16 mouse cellular contexts compared by ENCODE assay signal in the genomic region with DNA sequence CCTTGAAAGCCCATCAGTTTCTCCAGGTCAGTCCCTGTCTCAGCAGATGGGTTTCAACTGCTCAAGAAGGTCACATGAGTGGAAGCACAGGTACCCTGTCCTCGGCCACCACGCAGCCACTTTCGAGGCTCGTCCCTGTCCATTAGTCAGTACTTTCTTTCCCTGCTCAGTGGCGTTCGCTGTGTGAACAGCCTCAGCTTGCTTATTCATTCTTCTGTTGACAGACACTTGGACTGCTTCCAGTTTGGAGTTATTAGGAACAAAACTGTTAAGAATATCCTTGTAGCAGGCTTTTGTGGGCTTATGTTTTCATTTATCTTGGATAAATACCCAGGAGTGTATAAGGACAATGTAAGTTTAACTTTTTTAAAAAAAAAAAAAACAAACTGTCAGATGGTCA. TPM values are rescaled to one million over a fixed set of nuclear protein-coding genes. Genes with fewer than 3 reads are reported as not detected.
DNase-seq lines count a peak whose midpoint lies in the region; ATAC-seq lines count a peak whose summit lies in the region.
"Had no signal": no experiment of that assay in that cellular context is flagged by ENCODE, and none has a peak within 500 bp of the region (broad histone marks: within the 10 kb centered on the region; RNA-seq: fewer than 3 reads in every experiment).

No protein-coding gene starts in this region.

- peak; percentile 86 for DNase-seq in embryonic facial prominence, embryonic 14.5 days (ENCODE audit: low spot score)
- DNase-seq in embryonic facial prominence, embryonic 10.5 days (ENCODE audit: low spot score) = no peak
- no peak for DNase-seq in heart, embryonic 10.5 days (ENCODE audit: low spot score)
- DNase-seq in lung, adult 18-20 months = no peak
- peak; percentile 96 for DNase-seq in NIH3T3 (ENCODE audit: low read depth)
- DNase-seq in ovary, postnatal 36 days (ENCODE audit: low spot score) = no peak
- DNase-seq: adrenal gland, adult 8-10 months; cerebellum, adult 9-10 months; gastrocnemius, adult 2 months; kidney, postnatal 25 days; spleen, adult 18-20 months had no signal

- H3K27ac ChIP-seq in embryonic facial prominence, embryonic 14.5 days (replicated peaks; ENCODE audit: low read depth, low read length) = no peak overlapping the region
- H3K27ac ChIP-seq in embryonic facial prominence, embryonic 10.5 days (replicated peaks) = no peak overlapping the region
- H3K27ac ChIP-seq in heart, embryonic 16.5 days (ENCODE audit: low read length) = peak overlapping the region; percentile 25
- no peak overlapping the region for H3K27ac ChIP-seq in heart, embryonic 10.5 days
- no peak overlapping the region for H3K27ac ChIP-seq in lung, embryonic 16.5 days (ENCODE audit: low read length)
- H3K27ac ChIP-seq: gastrocnemius, adult 2 months; liver, embryonic 15.5 days had no signal

- 39% methylated on average over 6 of the region's 6 CpGs for WGBS in embryonic facial prominence, embryonic 14.5 days
- 83% methylated on average over 6 of the region's 6 CpGs for WGBS in embryonic facial prominence, embryonic 10.5 days
- WGBS in heart, embryonic 16.5 days = 13% methylated on average over 6 of the region's 6 CpGs
- 56% methylated on average over 6 of the region's 6 CpGs for WGBS in heart, embryonic 10.5 days
- WGBS in lung, embryonic 16.5 days = 15% methylated on average over 6 of the region's 6 CpGs

- no peaks in the 10 kb centered on the region for H3K36me3 ChIP-seq in embryonic facial prominence, embryonic 14.5 days (ENCODE audit: control insufficient read depth, insufficient read depth, low read length)
- H3K36me3 ChIP-seq in embryonic facial prominence, embryonic 10.5 days (replicated peaks) = no peaks in the 10 kb centered on the region
- H3K36me3 ChIP-seq in heart, embryonic 16.5 days (ENCODE audit: control insufficient read depth, insufficient read depth) = no peaks in the 10 kb centered on the region
- H3K36me3 ChIP-seq in heart, embryonic 10.5 days = peaks cover 19% of the 10 kb centered on the region
- no peaks in the 10 kb centered on the region for H3K36me3 ChIP-seq in lung, embryonic 16.5 days (ENCODE audit: control insufficient read depth, insufficient read depth, low read length)
- H3K36me3 ChIP-seq: liver, embryonic 15.5 days had no signal

- no peaks in the 10 kb centered on the region for H3K9me3 ChIP-seq in embryonic facial prominence, embryonic 14.5 days (ENCODE audit: control insufficient read depth, low read length)
- H3K9me3 ChIP-seq in embryonic facial prominence, embryonic 10.5 days = no peaks in the 10 kb centered on the region
- no peaks in the 10 kb centered on the region for H3K9me3 ChIP-seq in heart, embryonic 16.5 days (replicated peaks; ENCODE audit: control insufficient read depth, low read length)
- no peaks in the 10 kb centered on the region for H3K9me3 ChIP-seq in heart, embryonic 10.5 days
- H3K9me3 ChIP-seq in lung, embryonic 16.5 days (ENCODE audit: control insufficient read depth, low read length) = no peaks in the 10 kb centered on the region
- H3K9me3 ChIP-seq: liver, embryonic 15.5 days had no signal

- H3K4me2 ChIP-seq in embryonic facial prominence, embryonic 14.5 days (ENCODE audit: low read depth, low read length) = no peak overlapping the region
- no peak overlapping the region for H3K4me2 ChIP-seq in heart, embryonic 16.5 days (ENCODE audit: low read depth, low read length)
- H3K4me2 ChIP-seq in lung, embryonic 16.5 days (ENCODE audit: low read depth, low read length) = no peak overlapping the region
- H3K4me2 ChIP-seq: liver, embryonic 15.5 days; midbrain, embryonic 11.5 days had no signal

- no peak overlapping the region for H3K4me3 ChIP-seq in embryonic facial prominence, embryonic 14.5 days (ENCODE audit: low read depth, low read length)
- no peak overlapping the region for H3K4me3 ChIP-seq in embryonic facial prominence, embryonic 10.5 days
- no peak overlapping the region for H3K4me3 ChIP-seq in heart, embryonic 16.5 days (ENCODE audit: low read length)
- H3K4me3 ChIP-seq in heart, embryonic 10.5 days = no peak overlapping the region
- no peak overlapping the region for H3K4me3 ChIP-seq in lung, embryonic 16.5 days (ENCODE audit: low read length)
- H3K4me3 ChIP-seq: gastrocnemius, adult 2 months; liver, embryonic 15.5 days had no signal

- no peaks in the 10 kb centered on the region for H3K4me1 ChIP-seq in embryonic facial prominence, embryonic 14.5 days (ENCODE audit: control insufficient read depth, insufficient read depth, low read length)
- H3K4me1 ChIP-seq in embryonic facial prominence, embryonic 10.5 days = peaks cover 24% of the 10 kb centered on the region
- H3K4me1 ChIP-seq in heart, embryonic 16.5 days (ENCODE audit: control insufficient read depth, insufficient read depth, low read length) = peaks cover 10% of the 10 kb centered on the region
- peaks cover 24% of the 10 kb centered on the region for H3K4me1 ChIP-seq in heart, embryonic 10.5 days
- H3K4me1 ChIP-seq in lung, embryonic 16.5 days (replicated peaks; ENCODE audit: control insufficient read depth, insufficient read depth, low read length) = peaks cover 3% of the 10 kb centered on the region; the same call in 1 of the 2 replicates
- H3K4me1 ChIP-seq: liver, embryonic 15.5 days had no signal

- no peak for ATAC-seq in embryonic facial prominence, embryonic 14.5 days (ENCODE audit: low read depth)
- no peak; the same call in 1 of the 2 replicates for ATAC-seq in heart, embryonic 16.5 days (replicated peaks; ENCODE audit: extremely low read depth, insufficient read depth, low FRiP score)
- ATAC-seq in lung, embryonic 16.5 days (ENCODE audit: low read depth) = peak; percentile 59; the same call in 1 of the 2 replicates
- ATAC-seq: intestine, embryonic 16.5 days had no signal

- H3K9ac ChIP-seq in embryonic facial prominence, embryonic 14.5 days (ENCODE audit: low read depth, low read length) = no peak overlapping the region
- peak overlapping the region; percentile 27; the same call in 1 of the 2 replicates for H3K9ac ChIP-seq in heart, embryonic 16.5 days (ENCODE audit: low read length)
- no peak overlapping the region for H3K9ac ChIP-seq in lung, embryonic 16.5 days (ENCODE audit: low read length)
- H3K9ac ChIP-seq: liver, embryonic 15.5 days had no signal

- H3K27me3 ChIP-seq in embryonic facial prominence, embryonic 14.5 days (replicated peaks; ENCODE audit: control insufficient read depth, insufficient read depth, low read length) = no peaks in the 10 kb centered on the region
- H3K27me3 ChIP-seq in embryonic facial prominence, embryonic 10.5 days (replicated peaks; ENCODE audit: low read depth, poor library complexity, severe bottlenecking) = no peaks in the 10 kb centered on the region
- no peaks in the 10 kb centered on the region for H3K27me3 ChIP-seq in heart, embryonic 16.5 days (ENCODE audit: control insufficient read depth, insufficient read depth, low read length)
- 0 out of 2 replicates have a peak, but pooled peaks cover 4% of the 10 kb centered on the region for H3K27me3 ChIP-seq in heart, embryonic 10.5 days (ENCODE audit: insufficient read depth, poor library complexity, severe bottlenecking)
- no peaks in the 10 kb centered on the region for H3K27me3 ChIP-seq in lung, embryonic 16.5 days (ENCODE audit: control insufficient read depth, insufficient read depth, low read depth, low read length)

RNA-seq across cellular contexts. Expression of a gene that starts 9.6 kb away (rescaled TPM):
- 7.8 and 7.9 TPM in 2 replicates for polyA plus RNA-seq in embryonic facial prominence, embryonic 14.5 days (2014; fragmentation: Nextera tagmentation; extraction: Ambion mirVana)
- polyA plus RNA-seq in embryonic facial prominence, embryonic 10.5 days (2016; fragmentation: Nextera tagmentation; extraction: Ambion mirVana) = 7.6 and 7.7 TPM in 2 replicates
- 27.3 and 31.9 TPM in 2 replicates for polyA plus RNA-seq in heart, embryonic 16.5 days (2015; fragmentation: Nextera tagmentation; extraction: Ambion mirVana)
- 23.2 and 40.8 TPM in 2 replicates for polyA plus RNA-seq in heart, embryonic 10.5 days (2016; fragmentation: Nextera tagmentation; extraction: Ambion mirVana)
- 18.9 and 19.8 TPM in 2 replicates for polyA plus RNA-seq in lung, embryonic 16.5 days (2015; fragmentation: Nextera tagmentation; extraction: Ambion mirVana)

RNA-seq across cellular contexts. Expression of a gene that starts 17.7 kb away (rescaled TPM):
- 0.75 and 0.81 TPM in 2 replicates for polyA plus RNA-seq in embryonic facial prominence, embryonic 14.5 days (2014; fragmentation: Nextera tagmentation; extraction: Ambion mirVana)
- 0.69 and 0.83 TPM in 2 replicates for polyA plus RNA-seq in embryonic facial prominence, embryonic 10.5 days (2016; fragmentation: Nextera tagmentation; extraction: Ambion mirVana)
- 2.3 and 2.6 TPM in 2 replicates for polyA plus RNA-seq in heart, embryonic 16.5 days (2015; fragmentation: Nextera tagmentation; extraction: Ambion mirVana)
- 1.2 and 2.3 TPM in 2 replicates for polyA plus RNA-seq in heart, embryonic 10.5 days (2016; fragmentation: Nextera tagmentation; extraction: Ambion mirVana)
- polyA plus RNA-seq in lung, embryonic 16.5 days (2015; fragmentation: Nextera tagmentation; extraction: Ambion mirVana) = 0.46 and 0.49 TPM in 2 replicates

RNA-seq across cellular contexts. Expression of a gene that starts 19.2 kb away (rescaled TPM):
- polyA plus RNA-seq in embryonic facial prominence, embryonic 14.5 days (2014; fragmentation: Nextera tagmentation; extraction: Ambion mirVana) = 35.6 and 42.0 TPM in 2 replicates
- 53.6 and 57.2 TPM in 2 replicates for polyA plus RNA-seq in embryonic facial prominence, embryonic 10.5 days (2016; fragmentation: Nextera tagmentation; extraction: Ambion mirVana)
- polyA plus RNA-seq in heart, embryonic 16.5 days (2015; fragmentation: Nextera tagmentation; extraction: Ambion mirVana) = 71.1 and 77.3 TPM in 2 replicates
- polyA plus RNA-seq in heart, embryonic 10.5 days (2016; fragmentation: Nextera tagmentation; extraction: Ambion mirVana) = 62.7 and 81.3 TPM in 2 replicates
- 48.0 and 51.4 TPM in 2 replicates for polyA plus RNA-seq in lung, embryonic 16.5 days (2015; fragmentation: Nextera tagmentation; extraction: Ambion mirVana)

RNA-seq across cellular contexts. Expression of a gene that starts 22.8 kb away (rescaled TPM):
- polyA plus RNA-seq in embryonic facial prominence, embryonic 14.5 days (2014; fragmentation: Nextera tagmentation; extraction: Ambion mirVana) = 6.7 and 7.6 TPM in 2 replicates
- polyA plus RNA-seq in embryonic facial prominence, embryonic 10.5 days (2016; fragmentation: Nextera tagmentation; extraction: Ambion mirVana) = 10.9 and 13.7 TPM in 2 replicates
- polyA plus RNA-seq in heart, embryonic 16.5 days (2015; fragmentation: Nextera tagmentation; extraction: Ambion mirVana) = 18.0 and 25.2 TPM in 2 replicates
- polyA plus RNA-seq in heart, embryonic 10.5 days (2016; fragmentation: Nextera tagmentation; extraction: Ambion mirVana) = 28.8 and 32.2 TPM in 2 replicates
- 5.6 and 6.5 TPM in 2 replicates for polyA plus RNA-seq in lung, embryonic 16.5 days (2015; fragmentation: Nextera tagmentation; extraction: Ambion mirVana)

RNA-seq across cellular contexts. Expression of a gene that starts 39.0 kb away (rescaled TPM):
- 1.7 and 2.1 TPM in 2 replicates for polyA plus RNA-seq in embryonic facial prominence, embryonic 14.5 days (2014; fragmentation: Nextera tagmentation; extraction: Ambion mirVana)
- polyA plus RNA-seq in embryonic facial prominence, embryonic 10.5 days (2016; fragmentation: Nextera tagmentation; extraction: Ambion mirVana) = 0.31 and 0.34 TPM in 2 replicates
- 0.14 TPM in 1 of 2 replicates, not detected in the other for polyA plus RNA-seq in heart, embryonic 16.5 days (2015; fragmentation: Nextera tagmentation; extraction: Ambion mirVana)
- polyA plus RNA-seq in heart, embryonic 10.5 days (2016; fragmentation: Nextera tagmentation; extraction: Ambion mirVana) = 0.11 TPM in 1 of 2 replicates, not detected in the other
- 0.19 TPM in 1 of 2 replicates, not detected in the other for polyA plus RNA-seq in lung, embryonic 16.5 days (2015; fragmentation: Nextera tagmentation; extraction: Ambion mirVana)
- polyA plus RNA-seq: liver, embryonic 15.5 days had no signal

Comparison
In these comparisons a context has a peak if more than half of its experiments do, and no peak if none do; other contexts are left out.
1. DNase-seq: peak in embryonic facial prominence, embryonic 14.5 days (single experiment) and NIH3T3 (single experiment); none in embryonic facial prominence, embryonic 10.5 days (single experiment), heart, embryonic 10.5 days (single experiment), lung, adult 18-20 months (0 of 2) and ovary, postnatal 36 days (single experiment).